Mouse (Mus musculus) heart, embryonic 13.5 days (tissue): ENCODE measurements around the gene Sept9. TPM values are rescaled to one million over a fixed set of nuclear protein-coding genes. Genes with fewer than 3 reads are reported as not detected.

Experiments
- ATAC-seq: fragments of 200-750 bp; cut with Nextera tagmentation; 2 replicates; pipeline ENCODE4 v1.8.0; 2017; ENCODE audit warnings: moderate TSS enrichment; ENCODE audit not compliant: insufficient number of reproducible peaks, low FRiP score, low TSS enrichment; ENCODE audit errors: extremely low read depth
- H3K27ac ChIP-seq: fragments of 300-500 bp; sonication (generic); replicated peaks from 2 replicates; pipeline ENCODE4 v1.5.1; 2015; ENCODE audit warnings: moderate library complexity, mild to moderate bottlenecking, inconsistent platforms
- H3K27me3 ChIP-seq: fragments of 300-500 bp; sonication (generic); replicated peaks from 2 replicates; pipeline ENCODE4 v1.6.1; 2015; ENCODE audit warnings: mild to moderate bottlenecking, inconsistent platforms
- H3K36me3 ChIP-seq: fragments of 300-500 bp; sonication (generic); 2 replicates; pipeline ENCODE4 v1.6.1; 2015; ENCODE audit warnings: mild to moderate bottlenecking, inconsistent platforms
- H3K4me1 ChIP-seq: fragments of 300-500 bp; sonication (generic); 2 replicates; pipeline ENCODE4 v1.6.1; 2015; ENCODE audit warnings: inconsistent platforms
- H3K4me2 ChIP-seq: fragments of 300-500 bp; sonication (generic); 2 replicates; pipeline ENCODE4 v1.6.1; 2015; ENCODE audit warnings: inconsistent platforms, mild to moderate bottlenecking, moderate library complexity
- H3K4me3 ChIP-seq: fragments of 300-500 bp; sonication (generic); 2 replicates; pipeline ENCODE4 v1.5.1; 2015; ENCODE audit warnings: moderate library complexity, mild to moderate bottlenecking, inconsistent platforms
- H3K9ac ChIP-seq: fragments of 300-500 bp; sonication (generic); 2 replicates; pipeline ENCODE4 v1.6.1; 2015; ENCODE audit warnings: inconsistent platforms, mild to moderate bottlenecking, moderate library complexity
- H3K9me3 ChIP-seq: fragments of 300-500 bp; sonication (generic); 2 replicates; pipeline ENCODE4 v1.6.1; 2016; ENCODE audit warnings: inconsistent platforms
- WGBS: fragments of 180-500 bp; shearing (Covaris S2); methylation state at CpG from one replicate; pipeline ENCODE4 v1.1.7; 2015; ENCODE audit warnings: mixed read lengths; 5-methylcytosine and 5-hydroxymethylcytosine counted together
- polyA plus RNA-seq: library from polyadenylated mRNA; unstranded; fragments of >200 nt; fragmentation: Nextera tagmentation; extraction: Ambion mirVana; gene quantifications from 2 replicates; pipeline ENCODE4 v1.2.1, GENCODE M21; 2015

Gene Sept9
- polyA plus RNA-seq, 1 experiment from 2014 or later = 75.5 TPM

- no peak overlapping the region for H3K4me2 ChIP-seq
- H3K27me3 ChIP-seq = no peaks in the 10 kb centered on the region
- H3K4me3 ChIP-seq = no peak overlapping the region
- H3K27ac ChIP-seq = no peak overlapping the region
- H3K4me1 ChIP-seq = no peaks in the 10 kb centered on the region
- ATAC-seq = no peak
- peaks cover 86% of the 10 kb centered on the region for H3K36me3 ChIP-seq
- 68% methylated on average over 10 of the region's 10 CpGs for WGBS
- H3K9ac ChIP-seq = no peak overlapping the region
- H3K9me3 ChIP-seq = no peaks in the 10 kb centered on the region
These were observed 159.7 kb downstream of the Sept9 start for GRCm38 (mm10) chr11:117359161-117359560.

- H3K4me2 ChIP-seq = no peak overlapping the region
- no peaks in the 10 kb centered on the region for H3K4me1 ChIP-seq
- no peak overlapping the region for H3K9ac ChIP-seq
- no peak for ATAC-seq
- WGBS = 59% methylated on average over 5 of the region's 5 CpGs
- H3K27me3 ChIP-seq = no peaks in the 10 kb centered on the region
- H3K27ac ChIP-seq = no peak overlapping the region
- H3K9me3 ChIP-seq = no peaks in the 10 kb centered on the region
- H3K36me3 ChIP-seq = peaks cover 79% of the 10 kb centered on the region
- no peak overlapping the region for H3K4me3 ChIP-seq
These were observed 160.4 kb downstream of the Sept9 start for GRCm38 (mm10) chr11:117359870-117360269.

GRCm38 (mm10) chr11:117360561-117360960 lies 161.1 kb downstream of the Sept9 start:
- Histone ChIP-seq H3K27me3 (no peaks in the 10 kb centered on the region), H3K9ac (no peak overlapping the region), H3K4me2 (no peak overlapping the region), H3K36me3 (peaks cover 72% of the 10 kb centered on the region), H3K4me1 (no peaks in the 10 kb centered on the region), H3K9me3 (no peaks in the 10 kb centered on the region), H3K4me3 (no peak overlapping the region), H3K27ac (no peak overlapping the region)
- no peak for ATAC-seq
- 73% methylated on average over 7 of the region's 7 CpGs for WGBS

GRCm38 (mm10) chr11:117362307-117362706 lies 162.8 kb downstream of the Sept9 start:
- no peak overlapping the region for H3K9ac ChIP-seq
- H3K9me3 ChIP-seq = no peaks in the 10 kb centered on the region
- H3K27me3 ChIP-seq = no peaks in the 10 kb centered on the region
- ATAC-seq = no peak
- peaks cover 54% of the 10 kb centered on the region for H3K36me3 ChIP-seq
- WGBS = 91% methylated on average over 2 of the region's 2 CpGs
- H3K4me1 ChIP-seq = no peaks in the 10 kb centered on the region
- no peak overlapping the region for H3K4me2 ChIP-seq
- H3K27ac ChIP-seq = no peak overlapping the region
- H3K4me3 ChIP-seq = no peak overlapping the region

GRCm38 (mm10) chr11:117363918-117364317 lies 164.5 kb downstream of the Sept9 start:
- Histone ChIP-seq H3K27ac (no peak overlapping the region), H3K4me3 (no peak overlapping the region), H3K9me3 (no peaks in the 10 kb centered on the region), H3K4me1 (no peaks in the 10 kb centered on the region), H3K27me3 (no peaks in the 10 kb centered on the region), H3K36me3 (peaks cover 42% of the 10 kb centered on the region), H3K4me2 (no peak overlapping the region), H3K9ac (no peak overlapping the region)
- WGBS = 72% methylated on average over 3 of the region's 3 CpGs
- ATAC-seq = no peak

GRCm38 (mm10) chr11:117366426-117366825 lies 167.0 kb downstream of the Sept9 start:
- Histone ChIP-seq H3K9ac (no peak overlapping the region), H3K27ac (no peak overlapping the region)

GRCm38 (mm10) chr11:117366861-117367357 lies 167.4 kb downstream of the Sept9 start:
- no peak overlapping the region for H3K4me3 ChIP-seq

More at GRCm38 (mm10) chr11:117366426-117366825, 167.0 kb downstream of the Sept9 start:
- peaks cover 12% of the 10 kb centered on the region for H3K4me1 ChIP-seq
- no peaks in the 10 kb centered on the region for H3K9me3 ChIP-seq
- peaks cover 20% of the 10 kb centered on the region for H3K36me3 ChIP-seq
- ATAC-seq = no peak
- 14% methylated on average over 3 of the region's 3 CpGs for WGBS
- H3K4me3 ChIP-seq = no peak overlapping the region
- no peaks in the 10 kb centered on the region for H3K27me3 ChIP-seq
- no peak overlapping the region for H3K4me2 ChIP-seq

GRCm38 (mm10) chr11:117367937-117368336 lies 168.5 kb downstream of the Sept9 start:
- ATAC-seq = no peak
- Histone ChIP-seq H3K4me3 (no peak overlapping the region), H3K27ac (no peak overlapping the region), H3K4me2 (no peak overlapping the region), H3K9ac (no peak overlapping the region), H3K9me3 (no peaks in the 10 kb centered on the region), H3K36me3 (peaks cover 5% of the 10 kb centered on the region), H3K4me1 (peaks cover 12% of the 10 kb centered on the region), H3K27me3 (no peaks in the 10 kb centered on the region)
- 86% methylated on average over 6 of the region's 6 CpGs for WGBS

More at GRCm38 (mm10) chr11:117366861-117367357, 167.4 kb downstream of the Sept9 start:
- peaks cover 15% of the 10 kb centered on the region for H3K36me3 ChIP-seq
- no peaks in the 10 kb centered on the region for H3K27me3 ChIP-seq
- no peak overlapping the region for H3K9ac ChIP-seq
- no peak overlapping the region for H3K4me2 ChIP-seq
- no peak for ATAC-seq
- H3K9me3 ChIP-seq = no peaks in the 10 kb centered on the region
- H3K4me1 ChIP-seq = peaks cover 12% of the 10 kb centered on the region
- 74% methylated on average over 7 of the region's 7 CpGs for WGBS
- H3K27ac ChIP-seq = no peak overlapping the region

- peaks cover 12% of the 10 kb centered on the region for H3K4me1 ChIP-seq
- ATAC-seq = no peak
These were observed 169.9 kb downstream of the Sept9 start for GRCm38 (mm10) chr11:117369347-117369746.

GRCm38 (mm10) chr11:117370262-117370850 lies 170.9 kb downstream of the Sept9 start:
- Histone ChIP-seq H3K4me1 (peaks cover 12% of the 10 kb centered on the region), H3K27me3 (peaks cover 14% of the 10 kb centered on the region), H3K9me3 (no peaks in the 10 kb centered on the region), H3K36me3 (no peaks in the 10 kb centered on the region), H3K9ac (no peak overlapping the region), H3K27ac (no peak overlapping the region; the same call in 1 of the 2 replicates), H3K4me2 (no peak overlapping the region), H3K4me3 (no peak overlapping the region)
- ATAC-seq = no peak
- 39% methylated on average over 5 of the region's 5 CpGs for WGBS

More at GRCm38 (mm10) chr11:117369347-117369746, 169.9 kb downstream of the Sept9 start:
- Histone ChIP-seq H3K9ac (no peak overlapping the region), H3K9me3 (no peaks in the 10 kb centered on the region), H3K36me3 (no peaks in the 10 kb centered on the region), H3K4me2 (no peak overlapping the region), H3K27me3 (peaks cover 8% of the 10 kb centered on the region), H3K27ac (no peak overlapping the region), H3K4me3 (no peak overlapping the region)
- 85% methylated on average over 5 of the region's 5 CpGs for WGBS

GRCm38 (mm10) chr11:117372537-117372936 lies 173.1 kb downstream of the Sept9 start:
- peaks cover 15% of the 10 kb centered on the region for H3K27me3 ChIP-seq
- H3K9ac ChIP-seq = no peak overlapping the region
- H3K4me1 ChIP-seq = peaks cover 12% of the 10 kb centered on the region
- no peaks in the 10 kb centered on the region for H3K36me3 ChIP-seq
- WGBS = 83% methylated on average over 10 of the region's 10 CpGs
- no peak overlapping the region for H3K27ac ChIP-seq
- H3K4me2 ChIP-seq = no peak overlapping the region
- H3K9me3 ChIP-seq = no peaks in the 10 kb centered on the region
- ATAC-seq = peak; percentile 23; the same call in 1 of the 2 replicates
- no peak overlapping the region for H3K4me3 ChIP-seq

- no peak overlapping the region for H3K27ac ChIP-seq
- H3K4me3 ChIP-seq = no peak overlapping the region
- H3K27me3 ChIP-seq = peaks cover 15% of the 10 kb centered on the region
- 72% methylated on average over 20 of the region's 20 CpGs for WGBS
- no peaks in the 10 kb centered on the region for H3K9me3 ChIP-seq
- ATAC-seq = no peak
- H3K36me3 ChIP-seq = no peaks in the 10 kb centered on the region
- no peak overlapping the region for H3K4me2 ChIP-seq
- peaks cover 12% of the 10 kb centered on the region for H3K4me1 ChIP-seq
- no peak overlapping the region for H3K9ac ChIP-seq
These were observed 173.7 kb downstream of the Sept9 start for GRCm38 (mm10) chr11:117373195-117373594.
